Mouse (Mus musculus) 416B (cell line): ENCODE data around the gene Nusap1.
"Not testable (repeated sequence)": the region's sequence is repeated elsewhere in the genome, so short reads cannot be mapped to it uniquely, and the experiment has no call there.

Source experiments
- DNase-seq: peaks from one replicate; pipeline ENCODE4 v3.0.0; 2011; ENCODE audit warnings: low read depth

Gene Nusap1

DNA sequence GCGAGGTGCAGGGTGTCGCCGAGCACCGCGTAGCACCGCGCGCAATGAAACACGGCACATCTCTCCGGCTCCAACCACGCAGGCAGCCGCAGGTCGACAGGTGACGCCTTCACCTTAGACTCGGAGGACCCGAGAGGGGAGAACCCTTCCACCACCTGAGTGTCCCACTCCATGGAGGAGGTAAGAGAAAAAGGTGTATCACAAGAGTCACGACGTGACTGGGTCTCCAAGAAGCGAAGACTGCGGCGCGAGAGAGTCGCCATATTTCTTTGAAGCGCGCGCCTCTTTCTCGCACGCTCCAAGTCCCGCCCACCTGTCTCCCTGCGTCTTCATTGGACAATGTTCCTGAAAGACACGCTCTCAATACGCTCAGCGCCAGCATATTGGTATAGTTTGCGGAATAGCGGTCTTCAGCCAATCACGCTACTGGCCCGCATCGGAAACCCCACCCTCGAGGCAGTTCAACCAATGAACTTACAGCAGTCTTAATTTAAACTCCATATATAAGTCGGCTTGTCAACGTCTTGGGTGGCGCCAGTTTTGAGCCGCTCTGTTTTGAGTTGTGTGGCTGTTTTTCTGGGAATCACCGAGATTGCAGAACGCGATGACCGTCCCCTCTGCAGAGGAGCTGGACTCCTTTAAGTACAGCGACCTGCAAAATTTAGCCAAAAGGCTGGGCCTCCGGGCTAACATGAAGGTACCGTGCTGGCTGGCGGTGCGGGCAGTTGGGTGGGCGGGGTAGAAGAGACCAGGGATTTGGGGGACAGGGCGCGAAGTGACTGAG is at the start of gene Nusap1, which contains the start of gene Oip5:
Nusap1 (plus strand) TSS at position 100 of the 784 bp plus-strand sequence.
Oip5 (minus strand) TSS at position 271 of the 784 bp plus-strand sequence.
- DNase-seq: peak; percentile 100

DNA sequence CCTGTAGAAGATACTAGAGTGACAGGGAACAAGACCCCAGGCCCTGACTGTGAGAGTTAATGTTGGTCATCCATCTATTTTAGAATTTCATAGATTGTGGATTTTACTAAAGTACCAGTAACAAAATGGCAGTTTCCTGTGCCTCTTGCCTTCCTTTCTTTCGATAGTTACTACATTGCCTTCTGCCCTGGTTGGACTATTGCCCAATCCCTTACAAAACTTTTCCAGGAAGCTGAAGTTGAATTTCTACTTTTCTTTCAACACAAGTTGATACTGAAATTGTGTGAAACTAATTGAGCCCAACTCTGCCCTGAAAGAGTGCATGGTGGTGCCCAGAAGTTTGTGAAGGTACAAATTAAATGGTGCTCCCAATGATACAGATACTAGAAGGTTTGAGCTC is 45.6 kb upstream of the Nusap1 start:
- DNase-seq: peak; percentile 63

DNA sequence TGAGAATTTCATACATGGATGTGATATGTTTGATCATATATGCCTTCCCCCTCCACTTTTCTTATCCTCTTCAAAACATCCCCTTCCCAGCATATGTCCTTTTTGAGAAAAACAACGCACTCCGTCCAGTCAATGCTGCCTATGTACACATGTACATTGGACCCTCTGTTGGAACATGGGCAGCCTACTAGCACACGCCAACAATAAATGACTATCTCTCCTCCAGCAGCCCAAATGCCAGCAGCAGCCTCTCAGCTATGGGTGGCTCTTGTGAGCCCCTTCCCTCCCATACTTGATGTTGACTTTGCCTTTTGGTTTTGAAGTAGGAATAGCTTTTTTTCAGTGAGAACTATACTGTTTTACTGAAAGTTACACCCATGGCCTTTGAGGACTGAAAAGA is 36.5 kb upstream of the Nusap1 start:
- no peak for DNase-seq

DNA sequence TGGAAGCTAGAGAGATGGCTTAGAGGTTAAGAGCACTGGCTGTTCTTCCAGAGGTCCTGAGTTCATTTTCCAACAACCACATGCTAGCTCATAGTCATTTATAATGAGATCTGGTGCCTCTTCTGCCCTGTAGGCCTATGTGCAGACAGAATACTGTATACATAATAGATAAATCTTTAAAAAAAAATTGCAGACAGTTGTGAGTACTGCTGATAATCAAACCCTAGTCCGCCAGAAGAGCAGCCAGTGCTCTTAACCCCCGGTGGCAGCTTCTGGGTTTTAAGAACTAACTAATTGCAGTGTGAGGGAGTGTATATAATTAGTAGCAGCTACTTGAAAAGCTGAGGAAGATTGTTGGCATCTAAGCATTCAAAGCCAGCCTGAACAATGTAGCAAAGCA is 34.7 kb upstream of the Nusap1 start:
- DNase-seq: no peak

DNA sequence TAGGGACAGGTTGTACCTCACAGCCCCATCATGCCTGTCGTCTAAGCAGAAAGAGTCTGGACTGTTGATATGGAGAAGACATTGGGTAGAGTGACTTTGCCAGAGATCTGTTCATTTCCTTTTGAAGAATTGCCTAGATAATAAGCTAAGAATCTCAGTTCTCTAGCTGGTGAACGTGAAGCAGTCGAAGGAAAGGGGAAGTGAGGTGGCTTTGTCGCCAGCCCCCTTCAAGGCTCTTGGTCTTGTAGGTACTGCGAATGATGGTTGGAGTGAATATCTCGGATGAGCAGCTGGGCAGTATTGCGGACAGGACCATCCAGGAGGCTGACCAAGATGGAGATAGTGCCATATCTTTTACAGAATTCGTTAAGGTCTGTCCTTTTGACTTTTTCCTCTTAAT is 33.8 kb upstream of the Nusap1 start:
- no peak for DNase-seq

DNA sequence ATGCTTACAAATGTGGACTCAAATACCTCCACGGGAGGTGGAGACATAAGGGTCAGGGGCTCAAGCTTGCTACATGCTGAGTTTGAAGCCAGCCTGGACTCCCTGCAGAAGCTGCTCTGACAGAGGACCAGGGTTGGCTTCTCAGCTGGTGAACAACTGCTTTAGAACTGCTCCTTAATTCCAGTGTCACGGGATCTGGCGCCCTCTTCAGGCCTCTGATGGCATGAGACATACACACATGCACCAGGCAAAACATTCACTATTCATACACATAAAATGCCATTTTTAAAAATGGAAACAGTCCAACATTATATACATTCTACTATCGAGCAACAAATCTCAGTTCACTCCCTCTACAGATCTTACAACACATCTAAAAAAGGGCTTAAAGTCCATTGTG is 30.7 kb upstream of the Nusap1 start:
- DNase-seq: peak; percentile 78

DNA sequence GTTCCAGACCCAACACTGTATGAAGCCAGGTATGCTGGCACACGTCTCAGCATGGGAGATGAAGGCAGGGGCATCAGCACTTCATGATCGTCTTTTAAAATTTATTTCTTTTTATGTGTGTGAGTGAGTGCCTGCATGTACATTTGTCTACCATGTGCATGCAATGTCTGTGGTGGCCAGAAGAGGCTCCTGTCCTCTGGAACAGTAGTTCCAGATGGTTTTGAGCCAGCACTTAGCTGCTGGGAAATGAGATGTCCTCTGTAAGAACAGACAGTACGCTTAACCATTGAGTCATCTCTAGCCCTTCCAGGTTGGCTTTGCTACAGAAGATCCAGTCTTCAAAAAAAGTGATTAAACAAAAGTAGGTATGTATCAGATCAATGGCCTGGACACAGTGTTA is 26.9 kb upstream of the Nusap1 start:
- DNase-seq: peak; percentile 60

DNA sequence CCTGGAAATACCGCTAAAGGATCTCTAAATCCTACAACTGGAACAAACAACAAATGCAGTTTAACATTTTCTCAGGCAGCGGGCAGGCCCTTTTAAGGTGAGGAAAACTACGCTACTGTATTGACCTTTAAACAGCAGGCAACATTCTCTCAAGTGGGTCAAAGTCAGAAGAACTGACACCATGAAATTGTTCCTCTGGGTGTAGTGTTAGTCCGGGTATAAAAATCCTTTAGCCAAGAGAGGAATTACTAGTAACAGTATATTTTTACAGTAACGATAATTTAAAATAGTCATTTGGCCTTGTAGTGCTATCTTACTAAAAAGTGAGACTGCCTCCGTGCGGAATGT is 24.4 kb upstream of the Nusap1 start:
- no peak for DNase-seq

DNA sequence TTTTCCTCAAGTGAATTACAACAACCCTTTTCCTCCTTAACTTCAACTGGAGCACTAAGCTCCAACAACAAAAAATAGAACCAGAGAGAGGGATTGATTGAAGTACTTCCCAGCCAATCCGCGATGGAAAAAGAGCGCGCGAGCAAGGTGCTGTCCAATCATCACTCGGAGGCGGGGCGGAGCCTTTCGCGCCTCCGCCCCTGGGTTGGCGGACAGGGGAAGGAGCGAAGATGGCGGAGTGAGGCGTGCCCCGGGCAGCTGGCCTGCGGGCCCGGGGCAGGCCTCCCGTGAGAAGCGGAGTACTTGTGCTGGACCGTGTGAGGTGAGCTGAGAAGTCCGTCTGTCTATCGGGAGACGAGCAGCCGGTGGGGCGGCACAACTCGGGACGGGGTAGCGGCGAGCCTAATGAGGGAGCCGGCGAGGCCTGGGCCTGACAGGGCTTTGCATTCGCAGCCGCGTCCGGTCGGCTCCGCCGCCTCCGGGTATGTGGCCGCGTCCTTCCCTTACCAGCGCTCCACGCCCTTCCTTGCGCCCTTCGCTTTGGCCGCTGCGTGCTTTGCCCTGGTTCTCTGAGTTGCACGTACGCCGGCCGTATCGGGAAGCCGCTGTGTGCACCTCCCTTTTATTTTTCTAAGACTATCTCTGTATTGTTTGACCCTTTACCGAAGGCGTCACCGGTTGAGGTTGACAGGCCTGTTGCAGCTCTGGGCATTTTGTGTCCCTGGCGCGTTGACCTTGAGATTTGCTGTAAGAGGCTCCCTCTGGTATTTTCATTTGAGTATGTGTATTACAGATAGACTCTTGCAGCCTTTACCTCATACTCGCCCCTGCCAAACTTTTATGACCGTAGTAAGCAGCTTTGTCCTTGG is 23.8 kb upstream of the Nusap1 start:
- peak; percentile 98 for DNase-seq

DNA sequence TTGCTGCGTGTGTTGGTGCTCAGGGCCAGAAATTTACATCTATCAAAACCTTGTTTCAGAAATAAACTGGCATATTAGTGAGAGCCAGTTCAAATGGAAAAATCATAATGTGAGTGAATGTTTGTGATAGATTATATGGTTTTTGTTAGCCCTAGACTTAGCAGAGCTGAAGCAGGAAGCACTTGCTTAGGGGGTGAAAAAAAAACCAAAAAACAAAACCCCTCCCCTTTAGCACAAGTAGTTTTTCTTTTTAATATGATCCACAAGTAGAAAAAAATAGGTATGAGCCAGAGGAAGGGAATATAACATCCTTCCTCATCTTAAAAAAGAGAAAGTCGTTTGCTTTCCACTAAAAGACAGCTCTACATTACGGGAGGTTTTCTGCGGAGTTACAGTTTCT is 22.8 kb upstream of the Nusap1 start:
- no peak for DNase-seq

DNA sequence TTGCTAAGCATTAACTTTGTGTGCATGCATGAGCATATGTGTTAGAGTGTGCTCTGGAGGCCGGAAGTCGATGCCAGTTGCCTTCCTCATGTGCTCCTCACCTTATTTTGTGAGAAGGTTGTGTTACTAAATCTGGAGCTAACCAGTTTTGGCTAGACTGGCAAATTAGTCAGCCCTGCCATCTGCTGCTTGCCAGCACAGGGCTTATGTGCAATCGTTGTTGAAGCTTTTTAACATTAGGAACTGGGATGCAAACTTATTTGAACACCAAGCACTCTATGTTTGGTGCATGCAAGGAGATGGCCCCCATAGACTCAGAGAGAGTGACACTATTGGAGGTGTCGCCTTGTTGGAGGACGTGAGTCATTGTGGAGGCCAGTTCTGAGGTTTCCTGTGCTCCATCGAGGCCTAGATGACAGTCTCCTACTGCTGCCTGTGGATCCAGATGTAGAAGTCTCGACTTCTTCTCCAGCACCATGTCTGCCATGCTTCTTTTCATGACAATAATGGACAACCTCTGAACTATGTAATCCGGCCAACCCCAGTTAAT is 21.2 kb upstream of the Nusap1 start:
- peak; percentile 91 for DNase-seq

DNA sequence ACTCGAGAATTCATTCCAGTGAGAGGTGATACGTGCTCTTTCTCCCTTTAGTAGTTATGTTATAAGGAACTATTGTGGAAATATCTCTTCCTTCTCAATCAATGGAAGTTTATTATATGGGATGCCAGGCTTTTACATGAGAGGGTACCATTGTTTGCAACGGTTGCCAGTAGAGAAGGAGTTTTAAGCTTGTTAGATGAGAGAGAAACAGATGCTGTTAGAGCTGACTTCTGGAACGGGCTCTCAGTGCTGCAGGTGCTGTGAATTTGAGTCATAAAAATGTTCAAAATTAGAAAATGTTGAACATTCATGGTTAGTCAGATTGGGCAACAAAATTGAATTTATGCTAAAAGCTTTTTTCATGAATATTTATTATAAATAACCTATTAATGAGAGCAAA is 17.1 kb upstream of the Nusap1 start:
- no peak for DNase-seq

DNA sequence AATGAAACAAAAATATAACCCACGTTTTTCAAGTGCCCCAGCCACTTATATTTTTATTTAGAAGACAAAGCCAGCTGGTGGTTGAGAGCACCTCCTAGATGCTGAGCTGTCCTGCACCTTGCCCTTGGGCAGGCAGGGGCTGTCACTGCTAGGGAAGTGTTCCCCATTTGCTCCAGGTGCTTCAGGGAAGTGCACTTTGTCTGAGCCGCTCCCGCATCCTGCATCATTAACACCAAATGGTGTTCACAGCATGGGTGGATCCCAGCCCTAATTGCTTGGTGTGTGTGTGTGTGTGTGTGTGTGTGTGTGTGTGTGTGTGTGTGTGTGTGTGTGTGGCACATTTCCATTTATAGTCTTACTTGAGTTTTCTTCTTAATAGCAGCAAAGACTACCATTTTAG is 16.5 kb upstream of the Nusap1 start:
- DNase-seq: not testable (repeated sequence)

DNA sequence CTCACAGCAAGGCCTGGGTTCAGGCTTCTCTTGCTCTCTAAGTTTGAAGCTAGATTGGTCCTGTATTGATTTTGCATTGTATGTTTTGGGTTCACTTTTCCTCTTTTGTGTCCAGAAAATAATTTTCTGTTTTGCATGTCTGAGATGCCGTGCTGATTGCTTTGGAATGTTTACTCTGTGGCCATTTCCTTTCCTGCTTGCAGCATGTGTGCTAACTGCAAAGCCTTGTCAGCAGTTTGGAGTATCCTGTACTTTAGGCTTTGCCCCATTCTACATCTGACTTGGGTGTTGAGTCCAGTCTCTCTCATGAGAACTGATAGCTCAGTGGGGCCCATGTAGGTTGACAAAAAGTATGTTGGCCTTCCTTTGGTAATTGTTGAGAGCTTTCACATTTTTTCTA is 15.6 kb upstream of the Nusap1 start:
- DNase-seq: no peak

DNA sequence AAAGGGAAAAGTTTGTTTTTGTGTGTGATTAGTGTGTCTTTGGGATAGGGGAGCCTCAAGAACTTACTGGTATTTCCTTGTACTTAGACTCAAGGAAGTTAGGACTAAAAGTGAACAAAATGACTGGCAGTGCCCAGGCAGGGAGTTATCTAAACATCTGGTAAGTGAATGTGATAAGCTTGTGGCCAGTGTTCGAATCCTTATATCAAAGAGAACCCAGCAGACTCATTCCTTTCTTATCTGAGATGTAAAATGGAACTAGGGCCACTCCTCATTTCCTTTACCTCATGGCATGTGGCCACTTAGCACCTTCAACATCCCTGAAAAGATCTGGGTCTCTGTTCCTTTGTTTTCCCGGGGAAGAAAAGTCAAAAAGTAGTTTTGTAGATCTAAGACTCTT is 14.2 kb upstream of the Nusap1 start:
- DNase-seq: no peak

DNA sequence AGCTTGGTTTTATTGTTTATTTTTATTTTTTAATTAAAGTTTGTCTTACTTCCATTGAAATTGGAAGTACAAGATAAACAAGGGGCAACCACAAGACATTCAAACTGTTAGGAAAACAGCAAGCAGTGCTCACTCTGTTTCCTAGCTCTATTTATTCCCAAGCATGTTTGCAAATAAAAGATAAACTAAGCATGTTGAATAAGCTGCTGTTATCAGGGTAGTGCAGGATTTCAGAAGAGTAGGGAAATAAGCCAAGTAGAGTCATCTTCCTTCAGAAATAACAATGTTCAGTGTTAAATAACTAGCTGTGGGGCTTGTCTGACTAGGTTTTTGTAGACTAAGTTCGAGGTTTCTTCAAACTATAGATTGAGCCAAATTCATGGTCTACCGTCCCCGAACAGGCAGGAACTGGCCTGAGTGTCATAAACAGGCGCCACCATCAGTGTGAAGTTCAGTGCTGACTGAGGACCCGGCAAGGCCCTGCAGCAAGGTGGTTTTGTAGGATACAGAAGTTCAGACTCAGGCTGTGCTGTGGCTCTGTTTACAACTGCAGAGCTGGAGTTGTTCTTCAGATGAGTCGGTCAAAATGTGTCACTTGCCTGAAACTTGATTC is 12.6 kb upstream of the Nusap1 start:
- DNase-seq: no peak

DNA sequence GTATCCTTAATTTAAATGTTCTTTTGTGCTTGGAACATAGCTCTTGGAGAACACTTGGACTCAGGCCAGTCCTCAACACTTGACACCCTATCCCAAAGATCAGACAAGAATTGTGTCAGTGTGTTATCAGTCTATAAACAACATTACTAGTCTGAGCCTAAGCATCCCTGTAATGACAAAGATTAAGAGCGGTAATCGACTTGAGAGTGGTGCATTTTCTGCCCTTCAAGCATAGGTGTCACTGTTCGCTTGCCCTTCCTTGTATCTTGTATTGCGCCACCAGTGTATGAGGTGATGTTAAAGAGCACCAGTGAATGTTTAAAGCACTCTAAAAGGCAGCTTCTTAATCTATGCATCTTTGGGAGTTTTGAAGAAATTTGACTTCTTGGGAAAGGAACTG is 11.1 kb upstream of the Nusap1 start:
- DNase-seq: peak; percentile 55

DNA sequence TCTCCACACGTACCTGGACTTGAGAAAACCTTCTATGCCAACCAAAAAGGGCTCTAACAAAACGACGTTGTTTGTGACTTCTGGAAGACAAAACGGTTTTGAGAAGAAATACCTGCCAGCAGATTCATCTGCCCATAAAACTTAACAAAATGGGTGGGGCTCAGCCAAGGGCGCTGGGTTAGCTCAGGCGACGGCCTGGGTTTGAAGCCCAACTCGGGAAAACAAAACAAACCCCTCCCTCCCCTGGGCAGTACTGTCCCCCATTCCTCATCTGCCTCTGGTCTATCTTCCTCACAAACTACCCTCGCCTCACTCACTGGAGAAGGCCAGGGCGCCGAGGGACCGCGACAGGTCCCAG is 278 bp upstream of the Nusap1 start:
- DNase-seq: no peak

DNA sequence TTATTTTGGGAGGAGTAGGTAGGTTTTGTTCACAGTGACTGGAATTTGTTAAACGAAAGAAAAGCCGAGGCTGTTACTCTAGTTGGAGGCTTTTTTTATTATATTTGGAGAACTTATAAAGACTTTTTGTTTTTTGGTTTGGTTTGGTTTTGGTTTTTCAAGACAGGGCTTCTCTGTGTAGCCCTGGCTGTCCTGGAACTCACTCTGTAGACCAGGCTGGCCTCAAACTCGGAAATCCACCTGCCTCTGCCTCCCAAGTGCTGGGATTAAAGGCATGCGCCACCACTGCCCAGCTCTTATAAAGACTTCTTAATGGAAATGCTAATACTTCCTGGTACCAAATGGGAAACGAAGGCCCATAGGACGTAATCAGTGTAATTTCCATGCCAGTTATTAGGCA is 904 bp downstream of the Nusap1 start:
- DNase-seq: not testable (repeated sequence)

DNA sequence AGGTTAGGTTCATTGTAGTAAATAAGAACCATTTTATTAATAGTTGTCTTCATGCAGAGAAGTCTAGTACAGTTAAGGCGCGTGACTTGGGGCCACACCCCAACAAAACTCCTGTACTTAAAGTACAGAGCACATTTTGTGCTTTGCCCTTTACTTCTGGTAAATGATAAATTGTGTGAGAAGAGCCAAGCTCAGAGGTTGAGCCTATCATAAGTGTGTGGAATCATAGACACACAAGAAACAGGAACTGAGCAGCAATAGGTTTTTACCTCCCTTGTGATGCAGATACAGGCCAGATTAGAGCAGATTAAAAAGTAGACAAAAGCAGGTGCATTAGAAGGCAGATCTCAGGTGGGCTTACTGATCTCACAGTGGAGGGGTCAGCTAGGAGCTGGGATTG is 3.2 kb downstream of the Nusap1 start:
- DNase-seq: no peak

DNA sequence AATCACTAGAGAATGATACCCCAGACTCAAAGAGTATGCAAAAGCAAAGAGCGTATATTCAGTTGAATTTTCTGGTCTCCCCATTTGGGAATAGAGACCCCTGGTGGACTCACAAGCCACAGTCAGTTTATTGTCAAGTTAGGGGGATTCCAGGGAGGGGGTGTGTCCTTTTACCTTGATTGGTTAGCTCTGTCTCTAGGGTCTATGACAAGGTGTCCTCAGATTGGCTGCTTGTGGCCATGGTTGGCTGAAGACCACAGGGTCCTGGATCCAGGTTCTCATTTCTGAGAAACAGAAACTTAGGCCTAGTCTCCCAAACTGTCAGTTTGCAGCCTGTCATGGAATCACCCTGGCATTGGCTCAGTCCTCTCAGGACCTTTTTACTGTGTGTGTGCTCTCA is 18.7 kb downstream of the Nusap1 start:
- DNase-seq: no peak

DNA sequence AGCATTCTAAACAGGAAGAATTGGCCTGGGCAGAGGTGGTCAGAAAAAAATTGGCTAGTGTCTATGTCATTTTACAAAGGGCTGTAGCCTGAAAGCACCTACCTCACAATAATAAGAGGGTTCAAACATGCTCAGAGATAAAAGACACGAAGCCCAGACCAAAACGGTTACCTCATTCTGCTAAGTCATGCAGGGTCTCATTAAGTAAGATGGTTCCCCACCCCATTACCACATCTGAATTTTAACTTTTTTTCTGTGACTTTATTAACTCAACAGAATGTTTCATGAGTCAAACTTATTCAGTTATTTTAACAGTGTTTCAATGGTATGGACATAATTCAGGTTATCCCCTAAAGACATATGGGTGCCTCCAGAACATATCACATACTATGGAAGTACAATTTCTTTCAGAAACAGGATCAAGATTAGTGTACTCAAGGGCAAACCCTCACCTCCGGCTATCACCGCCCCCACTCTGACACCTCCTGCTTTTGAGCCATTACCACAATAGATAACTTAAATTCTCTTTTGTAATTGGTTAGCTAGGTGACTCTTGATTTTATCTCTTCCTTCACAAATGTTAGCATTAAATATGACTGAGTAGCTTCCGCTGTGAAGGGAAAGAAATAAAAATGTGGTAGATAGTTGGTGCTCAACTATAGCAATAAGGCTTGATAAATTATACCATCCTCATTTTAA is 23.3 kb downstream of the Nusap1 start:
- no peak for DNase-seq
